Mouse (Mus musculus) heart, adult 11 months (tissue): ENCODE results near the gene Wdr18.
"Not testable (repeated sequence)": the region's sequence is repeated elsewhere in the genome, so short reads cannot be mapped to it uniquely, and the experiment has no call there.

ENCODE experiments used
- DNase-seq: peaks from one replicate; pipeline ENCODE4 v3.0.0; 2022

The Wdr18 gene

GRCm38 (mm10) chr10:79947502-79947901, 12.4 kb upstream of the Wdr18 start:
- DNase-seq: peak; percentile 91

GRCm38 (mm10) chr10:79949873-79950272, 10.1 kb upstream of the Wdr18 start:
- no peak for DNase-seq

- DNase-seq: no peak
Observed at GRCm38 (mm10) chr10:79950661-79951060, 9.3 kb upstream of the Wdr18 start.

- peak; percentile 94 for DNase-seq
Observed at GRCm38 (mm10) chr10:79953946-79954345, 6.0 kb upstream of the Wdr18 start.

- peak; percentile 92 for DNase-seq
Observed at GRCm38 (mm10) chr10:79955691-79956090, 4.3 kb upstream of the Wdr18 start.

GRCm38 (mm10) chr10:79956643-79957154, 3.3 kb upstream of the Wdr18 start:
- DNase-seq: peak; percentile 93

GRCm38 (mm10) chr10:79958140-79958816, 1.7 kb upstream of the Wdr18 start:
- peak; percentile 97 for DNase-seq

GRCm38 (mm10) chr10:79959412-79959811, 540 bp upstream of the Wdr18 start:
- DNase-seq: not testable (repeated sequence)

- peak; percentile 91 for DNase-seq
Observed at GRCm38 (mm10) chr10:79960671-79961294, 831 bp downstream of the Wdr18 start.

GRCm38 (mm10) chr10:79964727-79965126, 4.8 kb downstream of the Wdr18 start:
- peak; percentile 91 for DNase-seq

GRCm38 (mm10) chr10:79965325-79965724, 5.4 kb downstream of the Wdr18 start:
- DNase-seq: no peak

- DNase-seq: peak; percentile 98
Observed at GRCm38 (mm10) chr10:79966886-79967400, 7.0 kb downstream of the Wdr18 start.

- no peak for DNase-seq
Observed at GRCm38 (mm10) chr10:79968181-79968580, 8.2 kb downstream of the Wdr18 start.

- no peak for DNase-seq
Observed at GRCm38 (mm10) chr10:79969124-79969568, 9.2 kb downstream of the Wdr18 start.

- no peak for DNase-seq
Observed at GRCm38 (mm10) chr10:79970415-79971182, 10.6 kb downstream of the Wdr18 start, which contains the start of gene Grin3b. Gene Grin3b, plus strand, starts transcription at chr10:79970715.

- DNase-seq: no peak
Observed at GRCm38 (mm10) chr10:79971183-79971497, 11.2 kb downstream of the Wdr18 start.

- DNase-seq: peak; percentile 95
Observed at GRCm38 (mm10) chr10:79972831-79973230, 12.9 kb downstream of the Wdr18 start.

- peak; percentile 90 for DNase-seq
Observed at GRCm38 (mm10) chr10:79974087-79974486, 14.1 kb downstream of the Wdr18 start.

GRCm38 (mm10) chr10:79974668-79975067, 14.7 kb downstream of the Wdr18 start:
- DNase-seq: no peak

- peak; percentile 94 for DNase-seq
Observed at GRCm38 (mm10) chr10:79976071-79976721, 16.2 kb downstream of the Wdr18 start.

- no peak for DNase-seq
Observed at GRCm38 (mm10) chr10:79976722-79977107, 16.8 kb downstream of the Wdr18 start.

- DNase-seq: peak; percentile 92
Observed at GRCm38 (mm10) chr10:79977324-79977723, 17.4 kb downstream of the Wdr18 start.

- peak; percentile 91 for DNase-seq
Observed at GRCm38 (mm10) chr10:79978061-79978460, 18.1 kb downstream of the Wdr18 start.
